Mouse (Mus musculus) central nervous system, embryonic 14 days (tissue): ENCODE measurements around the gene Gaa. TPM values are rescaled to one million over a fixed set of nuclear protein-coding genes. Genes with fewer than 3 reads are reported as not detected.

Experiments used
- polyA plus RNA-seq: library from polyadenylated mRNA; depleted of rRNA; stranded (reverse); fragments of >200 nt; gene quantifications from 2 replicates; pipeline ENCODE4 v1.2.3, GENCODE M21; 2012; rRNA removed

The Gaa gene
- 68.6 and 92.1 TPM in 2 replicates for polyA plus RNA-seq

GRCm38 (mm10) chr11:119267768-119268556 lies at the start of gene Gaa:
TSS of gene Gaa (plus strand) at chr11:119267887.

GRCm38 (mm10) chr11:119228091-119228781 lies 39.5 kb upstream of the Gaa start, which contains the start of the genes Tbc1d16 and Ccdc40:
TSS of gene Tbc1d16 (minus strand) at chr11:119228499.
TSS of gene Ccdc40 (plus strand) at chr11:119228572.

DNA sequence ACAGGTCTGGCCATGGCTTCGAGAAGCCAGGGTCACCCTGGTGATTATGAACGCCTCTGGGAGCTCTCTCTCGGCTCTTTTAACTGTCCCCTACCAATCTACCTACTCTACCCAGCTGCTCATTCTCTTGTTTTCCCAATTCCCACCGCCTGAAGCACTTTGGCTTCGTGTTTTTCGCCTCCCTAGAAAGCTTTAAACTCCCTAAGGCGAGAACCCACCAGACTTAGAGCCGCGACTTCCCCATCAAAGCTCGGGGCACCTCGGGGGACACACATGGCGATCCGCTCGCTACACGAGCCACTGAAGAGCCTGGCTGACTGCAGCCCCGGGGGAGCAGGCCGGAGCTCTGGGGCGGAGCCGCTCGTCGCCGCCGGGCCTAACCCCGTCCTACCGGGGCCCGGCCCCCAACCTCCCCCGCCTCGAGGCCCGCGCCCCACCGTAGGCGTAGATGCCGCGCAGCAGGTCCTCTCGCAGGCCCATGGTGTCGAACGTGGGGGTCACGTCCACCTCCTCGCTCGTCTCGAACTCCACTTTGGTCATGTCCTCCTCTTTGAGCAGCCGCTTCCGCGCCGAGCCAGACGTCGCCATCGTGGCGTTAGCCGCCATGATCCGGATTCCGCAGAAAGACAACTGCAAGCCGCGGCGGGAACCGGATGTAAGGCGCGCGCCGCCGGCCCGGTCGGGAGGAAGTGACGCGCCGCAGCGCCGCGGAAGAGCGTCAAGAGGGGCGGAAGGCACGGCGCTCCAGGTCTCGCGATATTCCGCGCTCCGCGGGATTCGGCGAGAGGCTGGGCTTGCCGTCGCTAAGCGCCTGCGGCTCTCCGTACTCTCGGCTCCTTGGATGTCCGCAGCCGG lies 31.9 kb downstream of the Gaa start, which contains the start of gene Eif4a3:
Gene Eif4a3 (minus strand): TSS at position 699 of the 855 bp plus-strand sequence.

GRCm38 (mm10) chr11:119307658-119307867 lies 39.9 kb downstream of the Gaa start, which contains the start of gene Card14:
TSS of gene Card14 (plus strand) at chr11:119307768.

Other genes starting within 250 kb of the Gaa start
- gene Cbx2, start 244.9 kb upstream of the Gaa start, polyA plus RNA-seq: 33.0 and 38.5 TPM in 2 replicates
- gene Cbx8, start 226.9 kb upstream of the Gaa start, polyA plus RNA-seq: 8.7 and 9.2 TPM in 2 replicates
- 27.2 and 30.2 TPM in 2 replicates for gene Cbx4, start 181.7 kb upstream of the Gaa start, polyA plus RNA-seq
- 58.0 and 61.1 TPM in 2 replicates for gene Tbc1d16, start 39.4 kb upstream of the Gaa start, polyA plus RNA-seq
- 12.5 and 13.5 TPM in 2 replicates for gene Ccdc40, start 39.3 kb upstream of the Gaa start, polyA plus RNA-seq
- 210 and 224 TPM in 2 replicates for gene Eif4a3, start 32.2 kb downstream of the Gaa start, polyA plus RNA-seq
- gene Card14, start 39.9 kb downstream of the Gaa start, polyA plus RNA-seq: 0.16 and 0.26 TPM in 2 replicates
- gene Sgsh, start 87.6 kb downstream of the Gaa start, polyA plus RNA-seq: 3.6 and 4.8 TPM in 2 replicates
- 7.9 and 10.6 TPM in 2 replicates for gene Slc26a11, start 87.7 kb downstream of the Gaa start, polyA plus RNA-seq
- gene Rnf213, start 125.2 kb downstream of the Gaa start, polyA plus RNA-seq: 5.4 and 8.0 TPM in 2 replicates
- 32.6 and 33.3 TPM in 2 replicates for gene Endov, start 223.5 kb downstream of the Gaa start, polyA plus RNA-seq